Mouse (Mus musculus): ENCODE measurements around the gene Man2b2.
A peak's percentile ranks its signal among the peaks of the same experiment; 100 is the strongest.

The Man2b2 gene

GRCm38 (mm10) chr5:36829913-36830879 is at the start of gene Man2b2:
TSS of gene Man2b2 (minus strand) at chr5:36830653.
- peak; percentile 89 for DNase-seq

GRCm38 (mm10) chr5:36878801-36879200 is 48.3 kb upstream of the Man2b2 start:
- DNase-seq: peak; percentile 26

- DNase-seq: peak; percentile 55
These were observed 47.2 kb upstream of the Man2b2 start for GRCm38 (mm10) chr5:36877641-36878040.

GRCm38 (mm10) chr5:36876777-36877396 is 46.4 kb upstream of the Man2b2 start:
- DNase-seq: peak; percentile 28

GRCm38 (mm10) chr5:36875956-36876355 is 45.5 kb upstream of the Man2b2 start:
- peak; percentile 35 for DNase-seq

GRCm38 (mm10) chr5:36870916-36871315 is 40.5 kb upstream of the Man2b2 start:
- no peak for DNase-seq

GRCm38 (mm10) chr5:36869578-36870236 is 39.3 kb upstream of the Man2b2 start:
- DNase-seq: peak; percentile 80

GRCm38 (mm10) chr5:36869186-36869577 is 38.7 kb upstream of the Man2b2 start:
- DNase-seq: peak; percentile 72

- DNase-seq: peak; percentile 77
These were observed 38.0 kb upstream of the Man2b2 start, which contains the start of gene Ppp2r2c for GRCm38 (mm10) chr5:36868266-36869090. TSS of gene Ppp2r2c (plus strand) at chr5:36868513.

GRCm38 (mm10) chr5:36867561-36867960 is 37.1 kb upstream of the Man2b2 start:
- DNase-seq: peak; percentile 48

GRCm38 (mm10) chr5:36866701-36867250 is 36.3 kb upstream of the Man2b2 start:
- DNase-seq: peak; percentile 23

GRCm38 (mm10) chr5:36861084-36861483 is 30.6 kb upstream of the Man2b2 start:
- no peak for DNase-seq

GRCm38 (mm10) chr5:36857546-36857945 is 27.1 kb upstream of the Man2b2 start:
- no peak for DNase-seq

- no peak for DNase-seq
These were observed 26.1 kb upstream of the Man2b2 start for GRCm38 (mm10) chr5:36856529-36856928.

GRCm38 (mm10) chr5:36855180-36855579 is 24.7 kb upstream of the Man2b2 start:
- DNase-seq: no peak

- DNase-seq: no peak
These were observed 21.1 kb upstream of the Man2b2 start for GRCm38 (mm10) chr5:36851572-36851971.

- no peak for DNase-seq
These were observed 14.0 kb upstream of the Man2b2 start for GRCm38 (mm10) chr5:36844490-36844889.

GRCm38 (mm10) chr5:36841701-36842100 is 11.2 kb upstream of the Man2b2 start:
- DNase-seq: no peak

- DNase-seq: no peak
These were observed 9.6 kb upstream of the Man2b2 start for GRCm38 (mm10) chr5:36840092-36840491.

- DNase-seq: no peak
These were observed 9.1 kb upstream of the Man2b2 start for GRCm38 (mm10) chr5:36839602-36840001.

GRCm38 (mm10) chr5:36839032-36839431 is 8.6 kb upstream of the Man2b2 start:
- peak; percentile 75 for DNase-seq

GRCm38 (mm10) chr5:36835933-36836332 is 5.5 kb upstream of the Man2b2 start:
- peak; percentile 81 for DNase-seq
